Mouse (Mus musculus) left cerebral cortex, postnatal 10 days (tissue): Measurements from ENCODE around the gene Ctnna3. TPM values are rescaled to one million over a fixed set of nuclear protein-coding genes. Genes with fewer than 3 reads are reported as not detected.
A peak's percentile ranks its signal among the peaks of the same experiment; 100 is the strongest.
"Not testable (repeated sequence)": the region's sequence is repeated elsewhere in the genome, so short reads cannot be mapped to it uniquely, and the experiment has no call there.

Source experiments
- DNase-seq, 2 experiments: peaks; one replicate each; pipeline ENCODE4 v3.0.0; 2021 to 2022; ENCODE audit warnings: low spot score in 2 of 2, mixed read lengths in 1 of 2; ENCODE audit errors: extremely low spot score in 1 of 2
- intact Hi-C: fragments of 180-260 bp; cut with DNase I; formaldehyde crosslinking; loops from one replicate; pipeline ENCODE4 v1.15.1; 2025
- total RNA-seq, 2 experiments: library from RNA; stranded (reverse); gene quantifications; 2 replicates each; pipeline ENCODE4 v1.2.3; 2021

Ctnna3 gene
- total RNA-seq, 2 experiments from 2014 or later: 1.4 TPM

DNA sequence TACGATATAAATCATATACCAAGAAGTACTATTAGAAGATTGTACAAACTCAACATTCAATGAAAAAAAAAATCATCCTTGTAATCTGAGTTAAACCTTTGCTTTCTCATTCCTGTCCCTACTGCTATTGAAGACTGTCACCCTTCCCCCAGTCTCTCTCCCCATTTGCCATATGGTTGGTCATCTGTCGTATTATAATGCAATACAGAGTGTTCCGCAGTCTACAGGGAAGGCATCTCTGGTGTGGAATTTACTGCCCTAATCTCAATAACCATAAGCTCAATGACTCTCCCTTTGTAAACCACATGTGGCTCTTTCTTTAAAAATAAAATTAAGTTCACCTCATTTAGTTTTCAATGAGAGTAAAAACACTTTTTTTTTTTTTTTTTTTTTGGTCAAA, 1113.7 kb downstream of the Ctnna3 start:
- no peak for DNase-seq
- intact Hi-C loops: no loop called here

DNA sequence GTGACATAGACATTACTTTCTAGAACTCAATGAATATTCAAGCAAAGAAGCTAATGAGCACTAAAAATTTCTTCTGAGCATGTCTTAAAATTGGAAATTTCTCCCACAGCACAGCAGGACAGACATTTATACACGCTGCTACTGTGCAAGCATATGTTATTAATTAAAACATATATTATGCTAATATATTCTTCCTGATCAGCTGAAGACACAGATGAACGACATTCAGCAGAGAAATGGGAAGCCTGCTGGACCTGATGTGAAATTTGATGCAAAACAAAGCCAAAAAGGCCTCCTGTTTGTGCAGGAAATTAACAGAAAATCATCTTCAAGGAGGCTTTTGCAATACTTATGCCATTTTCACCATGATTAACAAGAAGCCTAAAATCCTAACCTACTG, 1114.5 kb downstream of the Ctnna3 start:
- DNase-seq: no peak

DNA sequence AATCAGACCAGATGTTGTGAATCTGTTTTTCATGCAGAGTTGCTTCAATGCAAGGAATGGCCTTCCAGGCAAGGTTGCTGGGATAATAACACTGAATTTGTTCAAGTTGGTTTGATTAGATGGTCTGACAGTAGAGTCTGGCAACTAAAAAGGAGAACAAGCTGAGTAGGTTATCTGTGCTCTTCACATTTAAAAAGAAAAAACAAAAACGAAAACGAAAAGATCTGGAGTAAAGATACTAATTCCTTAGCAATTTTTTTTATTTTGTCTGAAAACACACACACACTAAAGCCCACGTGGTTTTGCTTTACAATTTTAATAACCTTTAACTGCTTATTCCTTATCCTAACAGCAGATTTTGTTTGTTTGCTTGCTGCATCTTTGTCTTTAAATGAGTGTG, 1141.4 kb downstream of the Ctnna3 start:
- intact Hi-C loops: no loop called here
- DNase-seq: no peak

More for the DNA sequence above, 1114.5 kb downstream of the Ctnna3 start:
- intact Hi-C loops: no loop called here

DNA sequence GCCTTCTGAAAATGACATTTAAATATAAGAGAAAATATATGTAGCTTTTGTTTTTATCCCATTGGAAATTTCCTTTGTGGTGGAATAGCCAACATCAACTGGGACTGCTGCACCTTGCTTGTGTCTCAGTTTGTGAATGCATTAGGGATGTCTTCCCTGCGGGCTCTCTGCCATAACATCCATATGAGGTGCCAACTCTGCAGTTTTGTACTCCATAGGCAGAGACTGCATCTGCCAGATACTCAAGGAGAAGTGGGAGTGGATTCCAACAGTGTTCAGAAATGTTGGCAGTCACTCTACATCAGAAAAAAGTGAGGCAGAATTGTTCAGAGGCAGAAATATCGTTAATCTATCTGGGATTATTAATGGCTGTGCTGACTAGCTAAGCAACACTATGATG, 1158.2 kb downstream of the Ctnna3 start:
- peak; percentile 19 to 35 for DNase-seq
- intact Hi-C loops: no loop called here

DNA sequence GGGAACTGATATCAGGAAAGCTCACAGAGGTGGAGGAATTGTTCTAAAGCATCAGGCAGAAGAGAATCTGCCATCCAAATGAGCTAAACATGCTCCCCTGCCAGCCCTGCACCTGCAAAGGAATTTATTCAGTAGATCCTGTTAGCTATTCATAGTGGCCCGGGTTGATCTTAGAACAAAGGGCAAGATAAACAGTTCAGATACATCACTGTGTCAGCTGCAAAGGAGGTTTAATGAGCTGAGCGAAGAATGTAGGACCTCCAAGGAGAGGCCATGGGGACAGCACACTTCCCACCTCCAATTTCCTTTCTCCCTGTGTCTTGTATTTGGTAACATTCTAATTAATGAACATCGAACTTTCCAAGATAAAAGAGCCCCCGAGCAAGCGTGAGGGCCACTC, 1206.9 kb downstream of the Ctnna3 start:
- intact Hi-C loops: no loop called here
- no peak for DNase-seq

DNA sequence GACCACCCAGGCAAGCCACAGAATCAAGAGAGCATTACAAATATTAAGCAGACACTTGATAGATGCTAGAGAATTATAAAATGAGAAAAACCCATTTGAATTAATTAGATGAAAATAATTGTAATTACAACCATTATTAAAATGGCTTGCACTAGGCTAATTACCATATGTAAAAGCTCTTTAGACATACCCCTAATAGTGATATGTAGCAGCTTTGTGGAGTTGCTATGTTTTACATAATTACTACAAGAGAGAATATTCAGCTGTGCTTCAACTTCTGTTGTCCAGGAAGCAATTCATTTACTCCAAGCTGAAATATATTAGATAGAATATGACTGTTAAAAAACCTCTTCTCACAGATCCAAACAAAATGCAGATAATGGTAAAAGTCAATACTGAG, 1209.2 kb downstream of the Ctnna3 start:
- DNase-seq: no peak
- intact Hi-C loops: no loop called here

DNA sequence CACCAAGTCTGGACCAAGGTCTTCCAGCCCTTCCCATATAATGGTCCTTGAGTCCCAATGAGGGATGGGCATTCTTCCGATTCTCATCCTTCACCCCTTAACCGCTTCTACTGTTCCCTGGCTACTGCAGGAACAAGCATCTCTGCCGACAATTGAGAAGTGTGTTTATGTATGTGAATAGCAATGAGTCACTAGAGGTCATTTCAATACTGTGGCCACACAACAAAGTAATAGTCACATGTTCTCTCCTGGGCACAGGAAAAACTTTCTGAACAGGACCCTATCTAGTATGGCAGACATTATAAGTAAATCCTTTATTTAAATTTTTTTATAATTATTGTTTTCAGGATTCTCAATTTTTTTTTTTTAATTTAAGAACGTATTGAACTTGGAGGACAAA, 1211.2 kb downstream of the Ctnna3 start:
- intact Hi-C loops: no loop called here
- DNase-seq: no peak

DNA sequence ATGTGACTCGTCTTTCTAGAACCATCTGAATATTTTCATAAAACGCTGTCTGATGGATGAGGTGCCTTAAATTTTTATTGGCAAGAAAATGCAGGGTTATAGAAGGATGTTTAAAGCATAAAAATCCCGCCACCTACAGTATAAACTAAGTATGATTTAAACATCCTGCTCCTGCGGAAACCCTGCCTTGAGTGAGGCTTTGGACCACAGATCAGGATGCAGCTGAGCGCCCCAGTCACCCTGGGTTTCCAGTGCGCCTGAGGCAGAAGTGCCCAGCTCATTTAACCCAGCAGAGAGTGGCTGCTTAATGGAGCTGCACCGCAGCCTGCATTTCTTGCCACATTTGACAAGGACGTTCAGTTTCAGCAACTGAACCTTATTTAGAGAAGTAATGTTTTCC, 1211.7 kb downstream of the Ctnna3 start:
- intact Hi-C loops: no loop called here
- DNase-seq: peak in 1 of 2 experiments; percentile 19

DNA sequence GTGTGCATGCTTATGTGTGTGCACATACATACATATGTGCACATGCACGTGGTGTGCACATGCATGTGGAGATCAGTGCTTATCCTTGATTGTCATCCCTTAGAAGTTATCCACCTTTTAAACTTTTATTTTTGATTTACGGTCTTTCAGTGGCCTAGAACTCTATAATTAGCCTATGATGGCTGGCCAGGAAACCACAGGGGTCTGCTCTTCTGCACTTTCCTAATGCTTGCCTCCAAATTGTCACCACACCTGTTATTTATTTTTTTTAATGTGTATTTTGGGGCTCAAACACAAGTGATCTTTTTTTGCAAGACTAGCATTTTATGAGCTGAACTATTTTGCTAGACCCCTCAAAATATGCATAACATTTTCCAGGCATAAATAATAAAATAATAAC, 1214.1 kb downstream of the Ctnna3 start:
- DNase-seq: no peak
- intact Hi-C loops: no loop called here

DNA sequence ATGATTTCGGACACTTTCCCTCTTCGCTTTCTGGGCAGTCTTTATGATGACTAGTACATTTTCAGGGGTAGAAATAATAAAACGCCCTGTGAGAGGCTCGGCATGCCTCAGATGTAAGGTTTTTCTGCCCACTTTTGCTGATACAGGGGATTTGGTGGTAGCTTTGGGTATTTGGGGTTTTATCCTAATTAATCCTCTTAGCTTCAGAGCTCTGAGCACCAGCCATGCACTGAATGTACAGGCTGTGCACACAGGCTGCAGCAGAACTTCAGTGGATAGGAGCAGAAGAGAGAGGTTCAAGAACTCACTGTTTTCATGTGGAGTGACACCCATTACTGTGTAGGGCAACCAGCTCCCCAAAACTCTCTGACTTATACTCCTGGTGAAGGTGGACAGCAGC, 1231.3 kb downstream of the Ctnna3 start:
- intact Hi-C loops: no loop called here
- no peak for DNase-seq

DNA sequence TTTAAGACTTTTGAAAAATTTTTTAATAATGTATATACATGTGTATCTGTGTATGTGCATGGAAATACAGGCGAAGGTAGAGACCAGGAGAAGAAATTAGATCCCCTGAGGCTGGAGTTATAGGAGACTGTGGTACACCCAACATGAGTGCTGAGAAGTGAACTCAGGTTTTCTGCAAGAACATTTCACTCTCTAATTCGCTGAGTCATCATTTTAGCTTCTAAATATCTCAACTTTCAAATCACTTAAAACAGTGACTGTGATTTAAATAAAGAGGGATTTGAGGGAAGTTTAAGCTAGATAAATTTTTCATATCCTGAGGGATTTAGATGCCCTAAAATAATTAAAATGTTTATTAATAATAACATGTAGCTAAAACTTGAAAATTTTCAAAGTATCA, 1241.6 kb downstream of the Ctnna3 start:
- intact Hi-C loops: no loop called here

DNA sequence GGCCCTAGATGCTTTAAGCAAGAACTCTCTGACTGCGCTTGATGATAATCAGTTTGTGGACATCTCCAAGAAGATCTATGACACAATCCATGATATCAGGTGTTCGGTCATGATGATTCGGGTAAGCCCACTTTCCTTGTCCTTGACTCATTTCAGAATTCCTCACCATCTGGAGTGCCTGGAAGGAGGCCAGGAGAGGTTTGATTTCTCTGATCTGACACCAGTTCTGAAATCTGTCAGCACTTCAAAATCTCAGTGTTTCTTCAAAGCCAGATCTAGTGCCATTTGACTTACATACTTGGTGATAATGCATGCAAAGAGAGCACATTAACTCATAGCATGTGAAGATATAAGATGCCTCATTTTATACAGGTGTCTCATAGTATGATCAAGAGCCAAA, 1245.9 kb downstream of the Ctnna3 start:
- intact Hi-C loops: no loop called here

More for the DNA sequence above, 1241.6 kb downstream of the Ctnna3 start:
- DNase-seq: no peak

DNA sequence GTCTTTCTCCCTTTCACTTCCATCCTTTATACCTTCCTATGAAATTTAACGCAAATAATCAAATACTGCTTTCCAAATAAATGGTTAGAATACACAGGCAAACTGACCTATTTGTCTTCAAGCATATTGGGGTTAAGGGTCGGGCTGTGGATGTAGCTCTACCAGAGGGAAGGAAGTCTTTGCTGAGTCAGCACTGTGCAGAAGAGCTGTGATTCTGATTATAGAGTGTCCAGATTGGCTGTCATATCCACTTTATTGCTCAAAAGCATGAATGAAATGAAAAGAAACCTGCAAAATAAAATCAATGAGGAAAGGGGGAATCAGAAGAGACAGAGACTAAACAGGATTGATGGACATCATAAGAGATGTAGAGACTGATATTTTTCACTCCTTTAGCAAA, 1280.1 kb downstream of the Ctnna3 start:
- DNase-seq: no peak
- intact Hi-C loops: no loop called here

More for the DNA sequence above, 1245.9 kb downstream of the Ctnna3 start:
- DNase-seq: no peak

DNA sequence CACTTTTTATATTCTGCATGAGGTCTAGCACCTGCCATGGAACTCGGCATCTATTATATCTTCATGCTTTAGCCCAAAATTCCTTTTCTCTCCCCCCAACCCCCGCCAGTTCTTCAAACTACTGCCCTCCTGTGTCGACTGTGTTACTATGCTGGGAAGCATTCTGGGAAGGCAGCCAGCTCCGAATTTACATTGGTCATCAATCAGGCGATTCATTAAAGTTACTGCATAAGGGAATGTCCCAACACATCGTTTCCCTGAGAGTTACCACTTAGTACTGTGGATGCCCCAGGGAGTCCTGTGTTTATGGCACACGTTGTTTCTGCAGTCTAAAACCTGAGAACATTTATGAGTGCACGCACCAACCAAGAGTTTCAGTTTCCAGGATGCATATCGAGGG, 1288.1 kb downstream of the Ctnna3 start:
- intact Hi-C loops: no loop called here
- peak in 1 of 2 experiments; percentile 22 for DNase-seq

DNA sequence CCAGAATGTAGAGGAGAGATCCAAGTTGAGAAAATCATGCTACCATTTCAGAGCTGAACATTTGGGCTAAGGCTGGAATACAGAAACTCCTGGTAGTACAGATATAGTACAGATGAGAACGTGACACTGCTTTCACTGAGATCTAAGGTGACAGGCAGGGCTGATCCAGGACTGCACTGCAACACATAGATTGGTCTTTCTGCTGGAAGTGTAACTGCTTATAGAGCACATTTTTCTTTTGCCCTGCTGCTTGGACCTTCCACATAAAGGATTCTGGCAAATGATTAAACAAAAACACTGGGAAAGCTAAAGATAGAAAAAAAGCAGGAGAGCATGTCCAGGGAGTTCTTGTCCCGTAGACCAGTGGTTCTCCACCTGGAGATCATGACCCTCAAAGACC, 1305.8 kb downstream of the Ctnna3 start:
- intact Hi-C loops: no loop called here
- no peak for DNase-seq

DNA sequence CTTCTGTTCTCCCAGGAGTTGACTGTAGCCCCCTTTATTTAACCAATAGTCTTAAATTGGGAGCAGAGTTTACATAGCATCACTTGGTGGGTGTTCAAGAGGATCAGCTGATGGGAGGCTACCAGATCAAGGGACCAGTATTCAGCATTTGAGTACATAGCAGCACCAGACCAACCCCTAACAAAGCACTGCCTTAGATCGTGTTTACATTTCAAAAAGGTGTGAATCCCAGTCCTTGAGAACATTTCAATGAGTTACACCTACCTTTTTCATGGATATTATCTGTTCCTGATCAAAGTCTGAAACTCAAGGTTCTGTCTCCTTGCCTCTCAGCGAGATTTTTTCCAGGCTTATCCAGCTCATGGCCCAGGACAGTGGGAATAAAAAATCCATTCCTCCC, 1306.7 kb downstream of the Ctnna3 start:
- intact Hi-C loops: no loop called here
- no peak for DNase-seq

DNA sequence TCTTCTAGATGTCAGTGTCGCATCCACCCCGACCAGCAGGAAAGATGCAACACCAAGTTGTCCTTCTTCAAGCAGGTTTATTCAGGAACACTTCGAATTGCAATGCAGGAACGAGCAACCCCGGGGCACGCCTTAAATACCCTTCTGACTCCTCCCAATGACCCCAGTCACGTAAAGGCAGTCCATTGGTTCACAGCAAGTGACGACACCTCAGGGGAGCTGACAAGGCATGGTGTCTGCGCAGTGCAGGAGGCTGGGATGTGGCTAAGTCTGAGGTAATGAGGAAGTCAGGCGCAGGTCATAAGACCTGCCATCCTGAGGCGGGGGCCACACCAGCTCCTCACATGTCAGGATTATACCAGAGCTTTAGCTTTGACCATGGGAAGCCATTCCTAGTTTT, 1311.8 kb downstream of the Ctnna3 start:
- intact Hi-C loops: loop anchor here (10.0 kb wide), 1 partner anchor 657 kb away; no protein-coding TSS in a partner anchor
- DNase-seq: not testable (repeated sequence)

DNA sequence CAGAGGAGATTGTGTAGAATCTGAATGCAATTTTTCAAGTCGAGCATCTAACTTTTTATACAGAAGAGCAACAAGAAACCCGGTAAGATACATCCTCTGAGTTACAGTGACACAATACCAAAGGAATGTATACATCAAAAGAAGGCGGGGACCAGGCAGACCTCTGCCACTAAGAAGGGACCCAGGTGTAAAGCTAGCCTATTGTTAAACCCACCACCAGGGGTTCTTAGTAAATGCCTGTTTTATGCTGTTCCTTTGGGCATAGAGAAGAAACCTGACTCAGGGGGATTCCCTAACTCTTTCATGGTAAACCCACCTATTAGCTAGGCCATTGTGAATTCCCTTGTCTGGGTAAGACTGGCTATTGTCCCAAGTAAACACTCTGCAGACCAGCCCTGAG, 1314.2 kb downstream of the Ctnna3 start:
- intact Hi-C loops: loop anchor here (10.0 kb wide), 1 partner anchor 659 kb away; no protein-coding TSS in a partner anchor
- not testable (repeated sequence) for DNase-seq

DNA sequence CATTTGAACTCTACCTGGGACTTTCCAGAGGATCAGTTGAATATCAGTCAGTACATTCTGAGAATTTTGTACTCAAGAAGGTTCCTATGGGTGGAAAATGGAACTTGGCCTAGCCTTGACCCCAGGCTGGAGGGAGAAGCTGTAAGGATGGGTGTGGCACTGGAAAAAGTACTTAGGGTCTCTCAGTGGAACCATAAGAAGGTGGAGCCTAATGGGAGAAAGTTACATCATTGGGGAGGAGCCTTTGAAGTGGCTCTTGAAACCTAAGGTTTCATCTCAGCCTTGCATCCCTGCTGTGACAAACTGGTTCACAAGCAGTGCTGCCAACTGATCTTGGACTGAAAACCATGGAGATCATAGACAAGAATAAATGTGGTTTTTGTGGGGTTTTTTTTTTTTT, 1318.8 kb downstream of the Ctnna3 start:
- intact Hi-C loops: loop anchor here (10.0 kb wide), 1 partner anchor 664 kb away; no protein-coding TSS in a partner anchor
- DNase-seq: no peak

DNA sequence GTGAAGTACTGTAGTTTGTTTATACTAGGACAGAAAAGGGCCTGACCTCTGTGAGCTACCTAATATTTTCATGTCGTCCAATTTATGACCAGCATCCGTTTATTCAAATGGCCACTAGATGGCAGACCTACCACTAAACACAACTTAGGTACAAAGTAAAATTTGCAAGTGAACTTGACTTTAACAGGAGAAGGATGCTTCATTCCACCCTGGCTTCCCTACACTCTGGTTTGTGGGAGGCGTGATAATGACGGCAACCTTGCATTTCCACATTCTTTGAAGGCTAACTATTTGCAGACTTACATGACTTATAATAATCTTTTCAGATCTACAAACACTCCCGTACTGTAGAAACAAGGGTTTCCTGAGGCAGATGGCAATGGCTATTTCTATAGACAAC, 1320.9 kb downstream of the Ctnna3 start:
- peak in 1 of 2 experiments; percentile 34 for DNase-seq
- intact Hi-C loops: loop anchor here (5.0 kb wide), 1 partner anchor 1827 kb away; no protein-coding TSS in a partner anchor

DNA sequence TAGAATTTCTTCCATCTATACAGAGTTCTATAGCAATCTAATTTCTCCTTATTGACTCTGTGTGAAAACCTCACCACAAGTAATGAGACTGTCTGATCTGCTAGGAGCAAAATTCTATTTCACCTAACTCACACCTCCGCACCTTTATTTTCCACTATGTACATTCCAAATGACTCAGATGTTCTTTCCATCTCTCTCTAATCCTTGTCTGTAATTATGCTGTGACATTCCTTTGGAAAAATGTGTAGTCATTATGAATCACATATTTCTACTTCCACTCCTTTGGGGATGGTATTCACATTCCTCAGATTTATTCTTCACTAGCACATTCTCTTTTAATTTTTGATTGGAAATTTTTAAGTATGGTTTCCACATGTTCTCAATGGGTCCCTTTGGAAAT, 1406.4 kb downstream of the Ctnna3 start:
- intact Hi-C loops: no loop called here
- no peak for DNase-seq
